Mouse (Mus musculus): Measurements from ENCODE around the gene Adh4. TPM values are rescaled to one million over a fixed set of nuclear protein-coding genes. Genes with fewer than 3 reads are reported as not detected.
"Not testable (repeated sequence)": the region's sequence is repeated elsewhere in the genome, so short reads cannot be mapped to it uniquely, and the experiment has no call there.

Adh4 gene
- polyA plus RNA-seq, 1 experiment = not detected

- TF ChIP-seq CTCF (IDR thresholded peaks at IDR 0.05; ENCODE audit: control insufficient read depth, insufficient read depth, low read length) = no peak
- TF ChIP-seq POLR2A (IDR thresholded peaks at IDR 0.05; ENCODE audit: borderline replicate concordance, control insufficient read depth, low read depth, low read length) = no peak
Measured at GRCm38 (mm10) chr3:138454234-138454633, 39.0 kb downstream of the Adh4 start.

GRCm38 (mm10) chr3:138454711-138455435 is 39.6 kb downstream of the Adh4 start:
- Histone ChIP-seq H3K4me1 (ENCODE audit: control insufficient read depth, insufficient read depth, low read length) (no peaks in the 10 kb centered on the region), H3K4me3 (replicated peaks; ENCODE audit: control insufficient read depth, low read depth, low read length) (no peak overlapping the region), H3K27ac (ENCODE audit: control insufficient read depth, insufficient read depth, low read depth, low read length, poor library complexity) (no peak overlapping the region)
- 89% methylated on average over 13 of the region's 13 CpGs for WGBS
- TF ChIP-seq POLR2A (IDR thresholded peaks at IDR 0.05; ENCODE audit: borderline replicate concordance, control insufficient read depth, low read depth, low read length) (no peak), CTCF (IDR thresholded peaks at IDR 0.05; ENCODE audit: control insufficient read depth, insufficient read depth, low read length) (no peak)

More at GRCm38 (mm10) chr3:138454234-138454633, 39.0 kb downstream of the Adh4 start:
- Histone ChIP-seq H3K4me3 (replicated peaks; ENCODE audit: control insufficient read depth, low read depth, low read length) (no peak overlapping the region), H3K4me1 (ENCODE audit: control insufficient read depth, insufficient read depth, low read length) (no peaks in the 10 kb centered on the region), H3K27ac (ENCODE audit: control insufficient read depth, insufficient read depth, low read depth, low read length, poor library complexity) (no peak overlapping the region)
- WGBS = 66% methylated on average over 1 of the region's 1 CpGs

- Histone ChIP-seq H3K4me3 (replicated peaks; ENCODE audit: control insufficient read depth, low read depth, low read length) (no peak overlapping the region), H3K27ac (ENCODE audit: control insufficient read depth, insufficient read depth, low read depth, low read length, poor library complexity) (no peak overlapping the region), H3K4me1 (ENCODE audit: control insufficient read depth, insufficient read depth, low read length) (peaks cover 2% of the 10 kb centered on the region)
- WGBS = 93% methylated on average over 3 of the region's 3 CpGs
- TF ChIP-seq CTCF (IDR thresholded peaks at IDR 0.05; ENCODE audit: control insufficient read depth, insufficient read depth, low read length) (no peak), POLR2A (IDR thresholded peaks at IDR 0.05; ENCODE audit: borderline replicate concordance, control insufficient read depth, low read depth, low read length) (no peak)
Measured at GRCm38 (mm10) chr3:138458441-138458840, 43.2 kb downstream of the Adh4 start.

- Histone ChIP-seq H3K27ac (ENCODE audit: control insufficient read depth, insufficient read depth, low read depth, low read length, poor library complexity) (no peak overlapping the region), H3K4me3 (replicated peaks; ENCODE audit: control insufficient read depth, low read depth, low read length) (no peak overlapping the region), H3K4me1 (ENCODE audit: control insufficient read depth, insufficient read depth, low read length) (peaks cover 2% of the 10 kb centered on the region)
- WGBS = 90% methylated on average over 13 of the region's 13 CpGs
- TF ChIP-seq CTCF (IDR thresholded peaks at IDR 0.05; ENCODE audit: control insufficient read depth, insufficient read depth, low read length) = no peak
- no peak for TF ChIP-seq POLR2A (IDR thresholded peaks at IDR 0.05; ENCODE audit: borderline replicate concordance, control insufficient read depth, low read depth, low read length)
Measured at GRCm38 (mm10) chr3:138460260-138460659, 45.0 kb downstream of the Adh4 start.

GRCm38 (mm10) chr3:138461832-138462231 is 46.6 kb downstream of the Adh4 start:
- Histone ChIP-seq H3K27ac (ENCODE audit: control insufficient read depth, insufficient read depth, low read depth, low read length, poor library complexity) (no peak overlapping the region), H3K4me3 (replicated peaks; ENCODE audit: control insufficient read depth, low read depth, low read length) (no peak overlapping the region), H3K4me1 (ENCODE audit: control insufficient read depth, insufficient read depth, low read length) (peaks cover 2% of the 10 kb centered on the region)
- TF ChIP-seq POLR2A (IDR thresholded peaks at IDR 0.05; ENCODE audit: borderline replicate concordance, control insufficient read depth, low read depth, low read length) = no peak
- WGBS = 76% methylated on average over 3 of the region's 3 CpGs

GRCm38 (mm10) chr3:138463137-138463536 is 47.9 kb downstream of the Adh4 start:
- H3K4me3 ChIP-seq (replicated peaks; ENCODE audit: control insufficient read depth, low read depth, low read length) = no peak overlapping the region
- no peak overlapping the region for H3K27ac ChIP-seq (ENCODE audit: control insufficient read depth, insufficient read depth, low read depth, low read length, poor library complexity)
- 78% methylated on average over 2 of the region's 2 CpGs for WGBS
- H3K4me1 ChIP-seq (ENCODE audit: control insufficient read depth, insufficient read depth, low read length) = peaks cover 2% of the 10 kb centered on the region
- no peak for TF ChIP-seq POLR2A (IDR thresholded peaks at IDR 0.05; ENCODE audit: borderline replicate concordance, control insufficient read depth, low read depth, low read length)
- peak; percentile 59 for TF ChIP-seq CTCF (IDR thresholded peaks at IDR 0.05; ENCODE audit: control insufficient read depth, insufficient read depth, low read length)

GRCm38 (mm10) chr3:138463807-138464206 is 48.5 kb downstream of the Adh4 start:
- H3K4me1 ChIP-seq (ENCODE audit: control insufficient read depth, insufficient read depth, low read length) = peaks cover 2% of the 10 kb centered on the region
- peak overlapping the region; percentile 62 for H3K27ac ChIP-seq (ENCODE audit: control insufficient read depth, insufficient read depth, low read depth, low read length, poor library complexity)
- 74% methylated on average over 6 of the region's 6 CpGs for WGBS
- H3K4me3 ChIP-seq (replicated peaks; ENCODE audit: control insufficient read depth, low read depth, low read length) = no peak overlapping the region
- no peak for TF ChIP-seq POLR2A (IDR thresholded peaks at IDR 0.05; ENCODE audit: borderline replicate concordance, control insufficient read depth, low read depth, low read length)
- no peak for TF ChIP-seq CTCF (IDR thresholded peaks at IDR 0.05; ENCODE audit: control insufficient read depth, insufficient read depth, low read length)

GRCm38 (mm10) chr3:138464573-138465147 is 49.4 kb downstream of the Adh4 start:
- Histone ChIP-seq H3K4me1 (ENCODE audit: control insufficient read depth, insufficient read depth, low read length) (peaks cover 2% of the 10 kb centered on the region), H3K4me3 (replicated peaks; ENCODE audit: control insufficient read depth, low read depth, low read length) (no peak overlapping the region), H3K27ac (ENCODE audit: control insufficient read depth, insufficient read depth, low read depth, low read length, poor library complexity) (peak overlapping the region; percentile 62)
- no peak for TF ChIP-seq POLR2A (IDR thresholded peaks at IDR 0.05; ENCODE audit: borderline replicate concordance, control insufficient read depth, low read depth, low read length)
- no peak for TF ChIP-seq CTCF (IDR thresholded peaks at IDR 0.05; ENCODE audit: control insufficient read depth, insufficient read depth, low read length)
- WGBS = 47% methylated on average over 16 of the region's 16 CpGs

GRCm38 (mm10) chr3:138466656-138467055 is 51.4 kb downstream of the Adh4 start:
- 83% methylated on average over 1 of the region's 1 CpGs for WGBS
- not testable (repeated sequence) for H3K4me3 ChIP-seq (replicated peaks; ENCODE audit: control insufficient read depth, low read depth, low read length); H3K27ac ChIP-seq (ENCODE audit: control insufficient read depth, insufficient read depth, low read depth, low read length, poor library complexity); H3K4me1 ChIP-seq (ENCODE audit: control insufficient read depth, insufficient read depth, low read length)

Data from bone marrow, adult 2 months (tissue).